Mouse (Mus musculus): ENCODE results near the gene Syt16.

Syt16 gene

GRCm38 (mm10) chr12:74230808-74231207 is 233.3 kb downstream of the Syt16 start:
- DNase-seq = no peak

DNA sequence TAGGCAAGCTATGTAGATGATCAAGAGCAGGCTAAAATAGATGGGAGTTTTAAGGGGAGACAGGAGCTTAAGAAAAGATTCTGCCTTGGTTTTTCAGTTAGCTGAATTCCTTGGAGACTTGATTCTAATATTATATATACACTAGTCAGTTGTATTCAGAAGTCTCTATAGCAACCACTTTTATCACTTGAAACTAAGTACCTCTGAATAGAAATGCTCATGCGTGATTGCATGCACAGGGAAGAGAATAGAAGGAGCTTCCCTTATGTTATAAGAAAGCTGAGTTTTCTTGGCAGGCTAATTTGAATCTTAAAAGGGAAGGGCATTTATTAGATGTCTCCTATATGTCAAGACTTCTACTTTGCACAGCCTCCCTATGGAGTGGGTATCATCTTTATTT is 235.4 kb downstream of the Syt16 start:
- DNase-seq = no peak

DNA sequence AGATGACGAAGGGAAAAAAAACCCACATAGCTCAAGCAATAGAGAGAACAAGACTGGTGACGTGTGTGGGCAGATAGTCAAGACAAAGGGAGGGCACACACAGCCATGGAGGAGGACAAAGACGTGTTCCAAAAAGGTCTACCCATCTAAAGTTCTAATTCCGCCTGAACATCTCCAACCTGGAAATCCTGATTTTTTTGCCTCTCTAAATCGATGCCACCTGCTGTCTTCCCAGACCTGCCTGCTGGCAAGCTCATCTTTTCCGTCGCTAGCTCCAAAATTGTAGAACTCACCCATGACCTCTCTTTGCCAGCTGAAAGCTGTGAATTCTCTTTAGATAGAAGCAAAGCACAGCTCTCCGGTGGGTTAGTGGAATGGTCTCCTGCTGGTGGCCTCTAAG is 238.7 kb downstream of the Syt16 start:
- DNase-seq = peak; percentile 19 to 60

GRCm38 (mm10) chr12:74238056-74238455 is 240.6 kb downstream of the Syt16 start:
- DNase-seq = peak; percentile 72 to 74

DNA sequence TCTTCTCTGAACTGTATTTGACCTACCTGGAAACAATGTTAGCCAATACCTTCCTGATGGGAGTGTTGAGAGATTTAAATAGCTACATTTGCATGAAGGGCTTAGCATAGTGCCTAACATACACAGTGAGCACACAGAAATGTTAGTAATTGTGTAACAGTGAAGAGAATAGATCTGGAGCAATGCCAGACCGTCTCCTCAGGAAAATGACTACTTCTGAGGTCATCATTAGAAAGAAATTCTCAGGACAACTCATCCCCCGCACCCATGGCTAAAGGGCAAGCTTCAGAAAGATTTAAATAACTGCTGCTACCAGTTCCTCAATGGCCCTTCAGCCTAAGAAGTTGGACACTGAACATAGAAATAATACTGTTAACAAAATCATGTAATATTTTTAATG is 241.3 kb downstream of the Syt16 start:
- DNase-seq = no peak

DNA sequence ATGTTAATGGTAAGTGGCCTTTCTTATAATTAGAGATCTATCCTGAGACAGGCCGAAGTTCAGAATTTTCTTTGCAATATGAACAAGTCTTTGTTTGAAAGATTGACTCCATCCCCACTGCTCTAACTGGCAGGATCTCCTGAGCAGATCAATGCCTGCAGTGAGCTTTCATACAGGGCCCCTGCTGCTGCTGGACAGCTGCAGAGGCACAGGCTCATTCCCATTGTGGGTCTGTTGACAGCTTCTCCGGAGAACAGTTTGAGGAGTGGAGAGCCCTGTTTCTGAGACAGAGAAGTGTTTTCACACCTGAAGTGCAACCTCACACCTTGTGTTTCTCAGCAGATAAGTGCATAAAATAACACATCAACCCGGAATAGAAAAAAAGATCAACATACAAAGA is 267.4 kb downstream of the Syt16 start:
- no peak for DNase-seq

DNA sequence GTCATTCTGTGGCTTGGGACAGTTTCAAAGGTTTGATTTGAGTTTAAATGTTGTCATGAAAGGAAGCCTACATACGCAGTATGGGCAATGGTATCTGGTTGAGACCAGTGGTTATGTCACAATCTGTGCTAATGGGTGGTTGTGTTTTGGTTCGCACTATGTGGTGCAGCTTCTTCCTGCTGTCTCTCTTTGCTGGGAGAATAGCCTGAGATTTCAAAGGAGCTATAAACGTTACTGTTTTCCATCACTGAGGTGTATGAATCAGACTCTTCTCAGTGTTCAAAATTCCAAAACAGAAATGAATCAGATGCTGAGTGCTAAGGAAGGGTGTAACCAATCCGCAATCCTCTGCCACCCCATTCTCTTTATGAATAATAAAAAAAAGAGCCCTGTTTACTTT is 269.6 kb downstream of the Syt16 start:
- DNase-seq = no peak

DNA sequence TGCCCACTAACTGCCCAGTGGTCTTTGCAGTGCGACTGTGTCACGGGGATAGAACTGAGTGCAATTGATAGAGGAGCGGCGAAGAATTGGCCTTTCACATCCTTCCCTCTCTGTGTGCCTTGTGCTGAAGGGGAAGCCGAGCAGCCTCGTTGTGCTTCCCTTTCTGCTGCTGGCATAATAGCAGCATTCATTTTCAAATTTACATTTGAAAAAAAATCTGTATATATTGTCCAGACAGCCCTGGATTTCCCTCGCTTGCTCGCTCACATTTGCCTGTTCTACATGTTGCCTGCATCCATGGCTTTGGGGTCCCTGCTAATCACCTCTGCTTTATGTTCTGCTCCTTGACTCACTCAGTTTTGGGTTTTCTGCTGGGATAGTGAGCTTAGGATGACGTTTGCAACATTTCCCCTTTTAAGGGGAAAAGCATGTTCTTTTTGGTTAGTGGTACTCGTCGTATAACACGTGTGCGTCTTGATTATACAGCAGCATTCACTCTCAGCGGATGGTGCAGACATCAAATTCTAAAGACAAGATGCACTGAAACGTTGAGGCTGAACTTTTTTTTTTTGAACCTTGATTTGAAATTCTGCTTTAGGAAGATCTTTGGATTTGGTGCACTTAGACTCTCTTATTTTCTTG is 271.3 kb downstream of the Syt16 start:
- no peak for DNase-seq

GRCm38 (mm10) chr12:74272545-74272944 is 275.1 kb downstream of the Syt16 start:
- no peak for DNase-seq

DNA sequence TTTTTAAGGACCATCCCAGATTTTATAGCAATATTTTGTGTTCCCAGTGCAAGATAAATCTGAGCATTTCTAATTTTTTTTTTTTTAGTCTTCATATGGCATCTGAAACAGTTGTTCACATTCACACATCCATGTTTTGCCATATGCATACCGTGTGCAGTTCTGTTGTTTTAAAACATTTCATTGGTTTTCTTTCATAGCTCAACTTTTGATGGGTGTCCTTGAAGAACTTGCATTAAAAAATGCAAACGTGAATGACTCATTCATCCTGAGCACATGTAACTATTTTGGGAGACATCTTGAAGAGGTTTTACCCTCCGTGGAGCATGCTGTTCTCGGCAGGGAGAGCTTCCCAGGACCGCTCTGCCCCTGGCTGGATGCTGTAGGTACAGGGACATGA is 279.8 kb downstream of the Syt16 start:
- DNase-seq = no peak

GRCm38 (mm10) chr12:74281403-74281802 is 283.9 kb downstream of the Syt16 start:
- DNase-seq = no peak

- DNase-seq = no peak
These were observed 285.4 kb downstream of the Syt16 start for GRCm38 (mm10) chr12:74282846-74283245.

- DNase-seq = peak; percentile 90 to 92
These were observed 286.7 kb downstream of the Syt16 start for GRCm38 (mm10) chr12:74284020-74284684.

DNA sequence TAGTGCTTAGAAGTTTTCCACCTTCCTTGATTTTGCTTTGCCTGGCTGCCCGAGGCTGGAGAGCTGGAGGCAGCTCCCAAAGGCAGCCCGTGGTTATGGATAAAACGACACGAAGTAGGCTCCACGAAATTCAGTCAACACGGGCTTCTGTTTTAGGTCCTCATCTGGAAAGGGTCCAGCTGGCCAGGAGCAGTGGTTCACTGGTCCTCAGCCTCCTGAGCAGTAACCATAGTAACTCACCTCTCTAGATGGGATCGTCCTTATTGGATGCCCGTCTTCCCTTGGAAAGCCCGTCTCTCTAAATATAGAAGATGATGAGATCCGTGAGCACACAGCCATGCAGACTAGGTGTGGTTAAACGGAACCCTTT is 287.2 kb downstream of the Syt16 start:
- DNase-seq = peak; percentile 82 to 83

- DNase-seq = no peak
These were observed 293.5 kb downstream of the Syt16 start for GRCm38 (mm10) chr12:74290983-74291382.

DNA sequence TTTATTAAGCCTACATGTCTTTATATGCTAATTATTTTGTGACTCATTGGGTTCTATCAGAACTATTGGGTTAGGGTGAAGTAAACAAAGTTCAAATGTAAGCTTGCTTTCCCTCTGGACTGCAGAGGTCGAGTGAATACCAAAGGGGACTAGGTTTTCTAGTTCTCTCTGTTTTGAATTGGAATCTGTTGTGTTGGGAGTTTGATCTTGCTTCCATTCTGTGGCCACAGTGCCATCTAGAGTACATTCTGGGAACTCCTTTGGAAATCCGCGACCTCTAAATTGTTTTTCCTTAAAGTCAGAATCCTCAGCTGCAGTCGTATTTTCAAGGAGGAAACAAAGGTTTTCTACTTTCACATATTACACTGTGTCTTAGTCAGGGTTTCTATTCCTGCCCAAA is 296.2 kb downstream of the Syt16 start:
- DNase-seq = peak; percentile 73 to 78

DNA sequence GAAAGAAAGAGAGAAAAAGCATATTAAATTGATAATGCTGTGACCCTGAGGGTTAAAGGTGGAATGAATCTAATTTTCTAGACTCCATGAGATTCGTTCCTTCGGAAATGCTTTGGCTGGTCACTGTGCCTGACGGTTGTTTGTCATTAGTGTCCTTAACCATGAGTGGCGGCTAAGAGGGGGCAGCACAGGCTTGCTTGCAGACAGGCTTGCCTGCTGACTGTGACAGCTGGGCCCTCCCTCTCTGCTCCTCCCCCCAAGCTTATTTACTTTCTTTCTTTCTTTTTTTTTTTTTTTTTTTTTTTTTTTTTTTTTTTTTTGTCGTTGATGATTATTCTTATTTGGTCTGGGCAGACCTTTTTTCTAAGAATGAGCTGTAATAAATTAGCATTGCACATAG is 298.9 kb downstream of the Syt16 start:
- no peak for DNase-seq

- DNase-seq = no peak
These were observed 304.1 kb downstream of the Syt16 start for GRCm38 (mm10) chr12:74301559-74301958.

- peak in 1 of 2 experiments; percentile 22 for DNase-seq
These were observed 306.2 kb downstream of the Syt16 start for GRCm38 (mm10) chr12:74303418-74304294.

DNA sequence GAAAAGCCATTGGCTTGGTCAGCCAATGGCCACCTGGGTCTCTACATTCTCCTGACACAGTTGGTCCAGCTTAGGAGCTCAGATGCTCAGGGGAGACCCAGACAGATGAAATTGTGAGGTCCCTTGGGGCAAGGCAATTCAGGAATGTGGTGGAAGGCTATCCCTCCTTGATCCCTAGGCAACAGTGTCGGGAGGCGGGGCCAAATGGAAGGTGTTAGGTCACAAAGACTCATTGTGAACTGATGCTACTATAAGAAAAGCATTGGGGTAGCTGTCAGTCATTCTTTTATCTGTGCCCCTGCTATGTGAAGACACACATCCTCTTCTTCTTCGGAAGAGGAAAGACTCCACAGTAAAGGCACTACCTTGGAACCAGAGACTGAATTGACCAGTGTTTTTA is 315.1 kb downstream of the Syt16 start:
- DNase-seq = no peak

GRCm38 (mm10) chr12:74315221-74315620 is 317.8 kb downstream of the Syt16 start:
- DNase-seq = peak; percentile 24 to 27

DNA sequence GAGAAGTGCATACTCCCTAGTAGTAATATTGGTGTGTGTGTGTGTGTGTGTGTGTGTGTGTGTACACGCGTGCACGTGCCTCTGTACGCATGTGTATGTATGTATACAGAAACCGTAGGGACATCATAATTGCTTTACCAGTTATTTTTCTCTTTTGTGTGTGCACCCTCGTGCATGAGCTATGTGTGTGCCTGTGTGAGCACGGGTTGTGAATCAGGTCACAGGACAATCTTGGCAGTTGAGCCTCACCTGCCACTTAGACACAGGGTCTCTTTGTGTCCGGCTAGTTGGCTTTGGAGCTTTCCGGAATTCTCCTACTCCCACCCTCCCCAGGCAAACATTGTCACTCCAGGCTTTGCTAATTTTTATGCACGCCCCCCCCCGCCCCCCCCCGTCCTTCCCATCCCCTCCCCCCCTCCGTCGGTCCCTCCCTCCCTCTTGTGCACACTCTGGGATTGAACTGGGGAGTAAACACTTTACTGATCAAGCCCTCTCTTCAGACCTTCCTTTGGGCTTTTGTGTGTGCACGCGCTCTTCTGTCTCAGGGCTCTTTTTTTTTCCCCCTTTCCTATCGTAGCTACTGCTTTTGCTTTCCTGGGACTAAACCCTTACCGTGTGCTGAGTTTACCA is 319.0 kb downstream of the Syt16 start, which contains the start of gene Gm11042:
Gene Gm11042 (minus strand): TSS at position 51 of the 630 bp plus-strand sequence.
- peak; percentile 44 to 58 for DNase-seq
